Mouse (Mus musculus) adrenal gland, postnatal 25 days (tissue): ENCODE measurements at regions not wholly inside any gene's neighbourhood (a gene's known extent, or its start where the extent isn't known, plus 50 kb on each side); places are given as distances from the start of the nearest gene placed in this dataset.

Experiments used
- DNase-seq: peaks from one replicate; pipeline ENCODE4 v3.0.0; 2021; ENCODE audit warnings: mixed read lengths

- no peak for DNase-seq
These were observed 58.3 kb upstream of the N6amt1 start for GRCm38 (mm10) chr16:87295727-87296126.

- DNase-seq, result no peak
These were observed 61.2 kb upstream of the N6amt1 start for GRCm38 (mm10) chr16:87292826-87293225.

GRCm38 (mm10) chr16:87291716-87292115, 62.3 kb upstream of the N6amt1 start:
- DNase-seq, result no peak

- DNase-seq, result no peak
These were observed 68.3 kb upstream of the N6amt1 start for GRCm38 (mm10) chr16:87285639-87286038.

GRCm38 (mm10) chr16:87284835-87285510, 69.0 kb upstream of the N6amt1 start:
- DNase-seq, result no peak

GRCm38 (mm10) chr16:87278518-87278917, 75.5 kb upstream of the N6amt1 start:
- no peak for DNase-seq

- DNase-seq, result no peak
These were observed 81.6 kb upstream of the N6amt1 start for GRCm38 (mm10) chr16:87272363-87272762.

- no peak for DNase-seq
These were observed 85.8 kb upstream of the N6amt1 start for GRCm38 (mm10) chr16:87267954-87268804.

GRCm38 (mm10) chr16:87267517-87267916, 86.5 kb upstream of the N6amt1 start:
- no peak for DNase-seq

GRCm38 (mm10) chr16:87263571-87263970, 90.4 kb upstream of the N6amt1 start:
- peak; percentile 69 for DNase-seq

- no peak for DNase-seq
These were observed 90.9 kb upstream of the N6amt1 start for GRCm38 (mm10) chr16:87263041-87263440.

GRCm38 (mm10) chr16:87262497-87262896, 91.5 kb upstream of the N6amt1 start:
- DNase-seq, result no peak

- DNase-seq, result peak; percentile 38
These were observed 92.5 kb upstream of the N6amt1 start for GRCm38 (mm10) chr16:87261527-87261926.

GRCm38 (mm10) chr16:87254736-87255135, 99.2 kb upstream of the N6amt1 start:
- DNase-seq, result no peak

- DNase-seq, result no peak
These were observed 103.5 kb upstream of the N6amt1 start for GRCm38 (mm10) chr16:87250531-87250930.

GRCm38 (mm10) chr16:87249903-87250302, 104.1 kb upstream of the N6amt1 start:
- DNase-seq, result no peak

GRCm38 (mm10) chr16:87248501-87249030, 105.4 kb upstream of the N6amt1 start:
- peak; percentile 52 for DNase-seq

- DNase-seq, result peak; percentile 48
These were observed 107.8 kb upstream of the N6amt1 start for GRCm38 (mm10) chr16:87245933-87246791.

- no peak for DNase-seq
These were observed 108.5 kb upstream of the N6amt1 start for GRCm38 (mm10) chr16:87245441-87245840.

GRCm38 (mm10) chr16:87242027-87242426, 112.0 kb upstream of the N6amt1 start:
- no peak for DNase-seq

- no peak for DNase-seq
These were observed 114.9 kb upstream of the N6amt1 start for GRCm38 (mm10) chr16:87239105-87239504.

- DNase-seq, result no peak
These were observed 119.8 kb upstream of the N6amt1 start for GRCm38 (mm10) chr16:87234199-87234598.
